In the genomic region with DNA sequence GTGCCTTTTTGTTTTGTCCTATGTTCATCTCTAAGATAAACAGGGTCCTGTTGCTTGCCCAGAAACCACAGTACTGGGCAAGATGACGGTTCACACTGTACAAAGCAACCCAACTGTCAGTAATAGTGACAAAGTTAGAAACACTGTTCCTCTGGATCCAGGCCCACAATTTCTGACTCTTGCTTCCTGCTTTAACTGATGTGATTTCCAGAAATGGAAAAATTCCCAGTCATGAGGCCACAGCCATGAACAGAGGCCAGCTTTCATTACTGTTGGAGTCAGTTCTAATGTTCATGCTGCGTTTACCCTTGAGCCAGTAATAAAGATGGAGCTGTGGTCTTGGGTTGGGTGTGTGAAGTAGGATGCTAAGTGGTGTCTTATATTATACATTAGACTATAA, we compare ENCODE assay signal across 19 mouse cellular contexts.
DNase-seq lines count a peak whose midpoint lies in the region; ATAC-seq lines count a peak whose summit lies in the region.
"Had no signal": no experiment of that assay in that cellular context is flagged by ENCODE, and none has a peak within 500 bp of the region (broad histone marks: within the 10 kb centered on the region; RNA-seq: fewer than 3 reads in every experiment).

No protein-coding gene starts in this region.

- no peak overlapping the region for H3K4me3 ChIP-seq in embryonic facial prominence, embryonic 14.5 days (ENCODE audit: low read depth, low read length)
- no peak overlapping the region for H3K4me3 ChIP-seq in embryonic facial prominence, embryonic 10.5 days
- H3K4me3 ChIP-seq in limb, embryonic 15.5 days, result no peak overlapping the region
- H3K4me3 ChIP-seq: embryonic facial prominence, embryonic 12.5 days; forebrain, embryonic 12.5 days had no signal

- no peak for ATAC-seq in embryonic facial prominence, embryonic 14.5 days (ENCODE audit: low read depth)
- peak; percentile 67; the same call in 1 of the 2 replicates for ATAC-seq in limb, embryonic 15.5 days (ENCODE audit: insufficient number of reproducible peaks, low FRiP score, low TSS enrichment, low read depth)
- ATAC-seq in frontal cortex, adult (ENCODE audit: low TSS enrichment), result no peak
- ATAC-seq: intestine, embryonic 16.5 days had no signal

- H3K9ac ChIP-seq in embryonic facial prominence, embryonic 14.5 days (ENCODE audit: low read depth, low read length), result no peak overlapping the region
- no peak overlapping the region for H3K9ac ChIP-seq in limb, embryonic 15.5 days
- H3K9ac ChIP-seq: embryonic facial prominence, embryonic 12.5 days; forebrain, embryonic 12.5 days had no signal

- no peaks in the 10 kb centered on the region for H3K36me3 ChIP-seq in embryonic facial prominence, embryonic 14.5 days (ENCODE audit: control insufficient read depth, insufficient read depth, low read length)
- no peaks in the 10 kb centered on the region for H3K36me3 ChIP-seq in embryonic facial prominence, embryonic 10.5 days (replicated peaks)
- H3K36me3 ChIP-seq in limb, embryonic 15.5 days, result no peaks in the 10 kb centered on the region
- H3K36me3 ChIP-seq: embryonic facial prominence, embryonic 12.5 days; forebrain, embryonic 12.5 days had no signal

- no peaks in the 10 kb centered on the region; the same call in 1 of the 2 replicates for H3K9me3 ChIP-seq in embryonic facial prominence, embryonic 14.5 days (ENCODE audit: control insufficient read depth, low read length)
- H3K9me3 ChIP-seq in embryonic facial prominence, embryonic 10.5 days, result no peaks in the 10 kb centered on the region
- no peaks in the 10 kb centered on the region for H3K9me3 ChIP-seq in limb, embryonic 15.5 days
- H3K9me3 ChIP-seq: embryonic facial prominence, embryonic 12.5 days had no signal

- H3K27ac ChIP-seq in embryonic facial prominence, embryonic 14.5 days (replicated peaks; ENCODE audit: low read depth, low read length), result no peak overlapping the region
- no peak overlapping the region for H3K27ac ChIP-seq in embryonic facial prominence, embryonic 10.5 days (replicated peaks)
- H3K27ac ChIP-seq in limb, embryonic 15.5 days, result no peak overlapping the region
- H3K27ac ChIP-seq: embryonic facial prominence, embryonic 12.5 days; forebrain, embryonic 12.5 days; macrophage had no signal

- 57% methylated on average over 2 of the region's 2 CpGs for WGBS in embryonic facial prominence, embryonic 14.5 days
- WGBS in embryonic facial prominence, embryonic 10.5 days, result 91% methylated on average over 2 of the region's 2 CpGs
- WGBS in limb, embryonic 15.5 days, result 39% methylated on average over 2 of the region's 2 CpGs

- no peak overlapping the region for H3K4me2 ChIP-seq in embryonic facial prominence, embryonic 14.5 days (ENCODE audit: low read depth, low read length)
- no peak overlapping the region for H3K4me2 ChIP-seq in limb, embryonic 15.5 days
- H3K4me2 ChIP-seq: embryonic facial prominence, embryonic 12.5 days; forebrain, embryonic 12.5 days had no signal

- no peaks in the 10 kb centered on the region for H3K27me3 ChIP-seq in embryonic facial prominence, embryonic 14.5 days (replicated peaks; ENCODE audit: control insufficient read depth, insufficient read depth, low read length)
- H3K27me3 ChIP-seq in embryonic facial prominence, embryonic 10.5 days (replicated peaks; ENCODE audit: low read depth, poor library complexity, severe bottlenecking), result no peaks in the 10 kb centered on the region
- H3K27me3 ChIP-seq in limb, embryonic 15.5 days, result no peaks in the 10 kb centered on the region
- H3K27me3 ChIP-seq: embryonic facial prominence, embryonic 12.5 days; forebrain, embryonic 12.5 days had no signal

- peak; percentile 74 for DNase-seq in embryonic facial prominence, embryonic 14.5 days (ENCODE audit: low spot score)
- no peak for DNase-seq in embryonic facial prominence, embryonic 10.5 days (ENCODE audit: low spot score)
- DNase-seq in left cerebral cortex, postnatal 4 days, result peak; percentile 1
- DNase-seq in left cerebral cortex, adult 8-10 months (ENCODE audit: low spot score in 2 of 2), result no peak
- peak; percentile 8 for DNase-seq in gastrocnemius, postnatal 25 days
- DNase-seq in cerebellum, postnatal 14 days, result no peak
- DNase-seq: adrenal gland, postnatal 36 days; cerebellum, postnatal 36 days; kidney, postnatal 25 days; liver; midbrain, embryonic 14.5 days; right cerebral cortex, postnatal 4 days; thymus, postnatal 4 days had no signal

- intact Hi-C loops in left cerebral cortex, postnatal 4 days (cut with DNase I), result no loop called here

- no peaks in the 10 kb centered on the region for H3K4me1 ChIP-seq in embryonic facial prominence, embryonic 14.5 days (ENCODE audit: control insufficient read depth, insufficient read depth, low read length)
- H3K4me1 ChIP-seq in embryonic facial prominence, embryonic 10.5 days, result no peaks in the 10 kb centered on the region
- 0 out of 2 replicates have a peak, but pooled peaks cover 4% of the 10 kb centered on the region for H3K4me1 ChIP-seq in limb, embryonic 15.5 days
- H3K4me1 ChIP-seq: embryonic facial prominence, embryonic 12.5 days; forebrain, embryonic 12.5 days had no signal

Comparison
In these comparisons a context has a peak if more than half of its experiments do, and no peak if none do; other contexts are left out.
1. DNase-seq: peak in embryonic facial prominence, embryonic 14.5 days (single experiment), left cerebral cortex, postnatal 4 days (single experiment) and gastrocnemius, postnatal 25 days (single experiment); none in embryonic facial prominence, embryonic 10.5 days (single experiment), left cerebral cortex, adult 8-10 months (0 of 2) and cerebellum, postnatal 14 days (0 of 2).